Mouse (Mus musculus) layer of hippocampus, adult 11-12 months (tissue): ENCODE results near the gene Rufy4.
"Not testable (repeated sequence)": the region's sequence is repeated elsewhere in the genome, so short reads cannot be mapped to it uniquely, and the experiment has no call there.

Experiments
- DNase-seq: peaks from one replicate; pipeline ENCODE4 v3.0.0; 2022; ENCODE audit warnings: low spot score

Gene Rufy4

DNA sequence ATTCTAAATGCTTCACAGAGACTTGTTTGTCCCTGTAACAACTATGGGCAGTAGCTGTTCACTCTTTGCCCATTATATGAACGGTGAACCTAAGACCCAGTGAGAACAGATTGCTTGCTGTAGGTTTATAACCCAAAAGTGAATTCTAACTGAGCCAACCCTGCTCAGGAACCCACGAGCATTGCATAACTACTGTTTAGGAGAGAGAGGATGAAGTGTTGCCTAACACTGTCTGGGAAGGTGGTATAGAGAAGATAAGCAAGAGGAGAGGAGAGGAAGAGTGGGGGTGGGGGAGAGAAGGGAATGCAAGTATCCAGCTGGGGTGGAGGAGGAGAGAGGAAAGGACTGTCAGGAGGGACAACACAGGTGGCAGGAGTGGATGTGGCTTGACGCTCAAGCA lies 25.8 kb downstream of the Rufy4 start:
- no peak for DNase-seq

DNA sequence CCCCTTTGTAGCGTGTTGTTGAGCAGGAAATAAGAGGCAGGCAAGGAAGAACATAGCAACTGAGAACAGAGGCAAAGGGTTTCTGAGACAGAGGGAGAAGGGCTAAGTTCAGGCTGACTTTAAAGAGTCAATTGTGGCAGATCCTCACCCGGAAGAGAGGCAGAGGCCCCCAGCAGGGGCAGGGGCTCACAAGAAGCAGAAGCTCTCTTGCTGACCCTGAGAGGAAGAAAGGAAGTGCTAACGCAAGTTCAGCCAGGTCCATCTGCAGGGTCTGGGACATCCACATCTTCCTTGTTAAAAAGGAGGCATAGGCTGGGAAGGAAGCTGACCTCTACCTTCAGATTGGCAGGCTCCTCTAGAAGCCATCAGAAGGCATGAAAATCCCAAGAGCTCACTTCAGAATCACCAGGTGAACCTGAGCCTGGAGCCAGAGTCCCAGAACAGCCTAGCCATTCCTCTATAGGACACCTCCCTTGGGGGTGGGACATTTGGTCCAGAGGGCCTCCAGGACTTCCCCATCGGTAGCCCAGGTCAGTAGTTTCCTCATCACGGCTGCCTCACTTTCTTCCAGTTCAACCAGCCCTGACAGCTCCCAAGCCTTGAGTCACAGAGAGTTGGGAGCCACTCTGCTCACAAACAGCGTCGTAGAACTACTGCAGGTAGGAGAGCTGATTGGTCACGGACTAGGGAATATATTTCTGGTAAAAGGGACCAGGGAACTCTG lies 28.3 kb downstream of the Rufy4 start, which contains the start of gene Cxcr2:
TSS of gene Cxcr2 (plus strand) at position 529 of the 724 bp plus-strand sequence.
- DNase-seq, result no peak

DNA sequence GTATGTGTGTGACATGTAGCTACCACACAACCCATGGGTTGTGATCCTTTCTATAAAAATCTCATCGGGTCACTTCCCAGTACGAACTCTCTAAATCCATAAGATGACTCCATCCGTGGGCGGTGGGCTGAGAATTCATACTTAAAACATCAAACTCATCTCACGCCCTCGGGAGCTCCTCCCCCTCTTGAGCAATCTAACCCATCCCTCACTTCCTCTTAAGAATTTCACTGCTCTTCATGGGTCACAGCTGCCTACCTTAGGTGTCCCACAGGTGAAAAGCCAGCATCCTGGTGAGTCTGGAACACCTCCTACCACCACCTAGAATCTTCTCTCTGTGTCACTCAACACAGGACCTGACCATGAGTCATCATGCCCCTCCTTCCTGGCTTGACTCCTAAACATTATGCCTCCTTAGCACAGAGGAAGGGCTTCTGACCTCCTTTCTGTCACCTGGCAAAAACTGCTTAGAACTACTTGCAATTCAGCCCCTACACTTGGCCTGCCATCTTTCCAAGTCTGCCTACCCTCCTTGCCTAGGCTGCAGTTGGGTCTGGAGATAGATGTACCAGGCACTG lies 30.2 kb downstream of the Rufy4 start:
- DNase-seq, result no peak

DNA sequence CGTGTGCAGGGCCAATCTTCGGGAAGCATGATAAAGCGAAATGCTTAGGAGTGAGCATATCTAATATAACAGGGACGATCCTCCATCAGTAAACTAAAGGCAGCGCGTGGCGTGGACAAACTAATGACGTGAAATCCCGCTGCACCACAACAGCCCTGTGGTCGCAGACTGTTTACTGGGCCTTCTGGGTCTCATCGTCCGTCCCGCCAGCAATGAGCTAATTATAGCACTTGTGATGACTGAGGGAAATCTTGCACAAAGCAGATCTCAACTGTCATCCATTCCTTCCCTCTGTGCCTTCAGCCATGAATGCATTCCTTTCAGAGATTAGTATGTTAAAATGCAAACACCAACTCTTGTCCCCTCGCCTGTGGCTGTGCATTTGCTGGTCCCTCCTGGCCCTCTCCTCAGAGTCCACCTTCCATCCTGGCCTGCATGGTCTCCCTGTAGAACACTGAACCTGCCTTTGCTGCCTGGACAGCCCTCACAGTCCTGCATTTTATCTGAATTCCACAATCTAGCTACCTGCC lies 31.1 kb downstream of the Rufy4 start:
- no peak for DNase-seq

DNA sequence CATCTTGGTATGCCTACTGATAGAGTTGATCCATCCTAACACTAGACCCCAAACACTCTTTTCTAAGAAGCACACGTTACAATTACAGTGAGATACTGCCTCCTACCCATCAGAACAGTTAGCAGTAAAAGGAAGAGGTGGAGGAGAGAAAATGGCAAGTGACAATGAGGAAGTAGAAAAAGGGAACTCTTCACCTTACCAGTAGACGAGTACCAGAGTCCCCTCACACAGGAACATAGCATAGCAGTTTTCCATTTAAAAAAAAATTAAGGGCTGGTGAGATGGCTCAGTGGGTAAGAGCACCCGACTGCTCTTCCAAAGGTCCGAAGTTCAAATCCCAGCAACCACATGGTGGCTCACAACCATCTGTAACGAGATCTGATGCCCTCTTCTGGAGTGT lies 34.3 kb downstream of the Rufy4 start:
- not testable (repeated sequence) for DNase-seq

DNA sequence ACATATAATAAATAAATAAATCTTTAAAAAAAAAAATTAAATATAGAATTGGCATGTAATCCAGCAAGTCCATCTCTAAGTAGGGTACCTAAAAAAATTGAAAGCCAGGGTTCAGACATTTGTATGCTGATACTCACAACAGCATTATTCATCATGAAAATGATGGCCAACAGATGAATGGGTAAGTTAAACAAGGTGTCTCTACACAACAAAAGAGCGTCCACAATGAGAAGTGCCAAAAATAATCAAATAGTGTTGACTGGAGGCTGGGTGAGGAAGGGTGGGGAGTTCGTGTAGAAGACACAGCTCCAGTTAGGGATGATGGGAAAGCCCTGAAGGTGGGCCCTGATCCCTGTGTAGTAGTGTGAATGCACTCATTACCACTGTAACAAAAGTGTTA lies 34.7 kb downstream of the Rufy4 start:
- DNase-seq, result no peak

DNA sequence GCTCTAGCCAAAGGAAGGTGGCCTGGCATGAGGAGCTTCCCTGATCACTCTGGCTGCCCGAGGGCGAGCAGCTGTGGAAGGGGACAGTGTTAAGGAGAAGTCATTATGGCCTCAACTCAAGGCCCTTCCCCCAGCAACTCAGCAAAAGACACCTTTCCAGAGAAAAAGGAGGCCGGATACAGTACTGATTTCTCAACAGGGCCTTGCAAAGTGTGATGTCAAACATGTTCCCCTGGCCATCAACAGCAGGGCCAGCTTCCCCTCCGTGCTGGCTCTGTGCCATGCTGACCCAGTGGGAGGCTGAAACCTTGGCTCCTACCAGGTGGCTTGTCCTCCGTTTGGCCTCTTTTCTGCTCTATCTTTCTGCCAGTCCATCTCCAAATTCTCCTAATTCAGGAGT lies 41.8 kb downstream of the Rufy4 start:
- DNase-seq, result no peak

DNA sequence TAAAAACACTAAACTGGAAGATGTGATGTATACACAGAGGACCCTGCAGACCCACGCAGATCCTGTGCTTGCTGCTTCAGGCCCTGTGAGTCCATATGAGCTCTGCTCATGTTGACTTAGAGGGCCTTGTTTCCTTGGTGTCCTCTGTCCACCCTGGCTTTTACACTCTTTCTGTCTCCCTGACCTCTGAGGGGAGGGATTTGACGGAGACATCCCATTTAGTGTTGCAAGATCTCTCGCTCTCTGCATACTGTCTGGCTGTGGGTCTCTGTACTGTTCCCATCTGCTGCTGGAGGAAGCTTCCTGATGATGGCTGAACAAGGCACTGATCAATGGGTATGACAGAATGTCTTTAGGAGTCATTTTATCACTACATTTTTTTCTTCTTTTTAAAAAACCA lies 44.4 kb downstream of the Rufy4 start:
- no peak for DNase-seq

DNA sequence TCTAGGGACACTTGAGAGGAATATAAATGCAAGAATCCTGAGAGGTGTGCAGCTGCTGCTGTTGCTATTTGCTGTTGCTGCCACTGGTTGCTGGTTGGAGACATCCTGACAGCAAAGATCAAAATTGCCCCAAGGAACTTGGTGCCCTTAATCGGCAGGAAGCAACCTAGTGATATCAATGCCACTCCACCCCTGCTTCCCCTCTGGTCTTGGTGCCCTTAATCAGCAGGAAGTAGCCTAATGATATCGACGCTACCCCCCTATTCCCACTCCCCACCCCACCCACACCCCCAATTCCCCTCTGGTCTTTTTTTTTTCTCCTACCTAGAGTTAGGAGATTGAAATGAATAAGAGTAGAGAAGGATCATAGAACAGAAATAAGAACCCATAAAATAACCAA lies 47.4 kb downstream of the Rufy4 start:
- DNase-seq, result no peak

DNA sequence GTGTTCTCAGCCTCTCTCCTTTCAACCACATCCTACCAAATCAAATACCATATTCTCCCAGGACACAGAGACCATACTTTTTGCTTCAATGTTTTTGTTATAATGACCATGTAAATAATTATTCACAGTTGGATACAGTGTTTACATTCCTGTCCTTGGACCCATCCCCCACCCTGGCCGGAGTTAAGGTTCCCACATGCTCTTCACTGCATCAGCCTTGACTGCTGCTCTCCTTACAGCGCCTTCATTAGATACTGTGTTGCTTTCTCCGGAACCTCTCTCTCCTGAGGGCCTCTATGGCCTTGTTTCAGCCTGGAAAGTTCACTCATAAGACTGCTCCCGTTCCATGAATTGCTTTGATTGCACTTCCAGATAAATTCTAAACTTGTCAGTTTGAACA lies 50.4 kb downstream of the Rufy4 start:
- no peak for DNase-seq

DNA sequence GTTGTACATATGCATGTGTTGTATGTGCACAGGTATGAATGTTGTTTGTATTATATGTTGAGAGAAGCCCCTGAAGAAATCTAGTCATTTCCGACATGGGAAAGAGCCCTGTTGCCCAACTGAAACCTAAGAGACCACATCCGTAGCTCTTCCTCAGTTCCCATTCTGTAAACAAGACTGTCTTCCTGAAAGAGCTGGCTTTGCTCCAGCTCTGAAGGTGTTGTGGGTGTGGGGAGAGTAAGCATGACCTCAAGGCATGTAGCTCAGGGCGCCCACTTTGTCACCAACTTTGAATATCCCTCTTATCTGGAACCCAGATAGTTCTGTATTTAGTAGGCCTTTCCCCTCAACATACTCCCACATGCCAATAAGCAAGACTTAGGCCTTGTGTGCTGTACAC lies 53.3 kb downstream of the Rufy4 start:
- no peak for DNase-seq

DNA sequence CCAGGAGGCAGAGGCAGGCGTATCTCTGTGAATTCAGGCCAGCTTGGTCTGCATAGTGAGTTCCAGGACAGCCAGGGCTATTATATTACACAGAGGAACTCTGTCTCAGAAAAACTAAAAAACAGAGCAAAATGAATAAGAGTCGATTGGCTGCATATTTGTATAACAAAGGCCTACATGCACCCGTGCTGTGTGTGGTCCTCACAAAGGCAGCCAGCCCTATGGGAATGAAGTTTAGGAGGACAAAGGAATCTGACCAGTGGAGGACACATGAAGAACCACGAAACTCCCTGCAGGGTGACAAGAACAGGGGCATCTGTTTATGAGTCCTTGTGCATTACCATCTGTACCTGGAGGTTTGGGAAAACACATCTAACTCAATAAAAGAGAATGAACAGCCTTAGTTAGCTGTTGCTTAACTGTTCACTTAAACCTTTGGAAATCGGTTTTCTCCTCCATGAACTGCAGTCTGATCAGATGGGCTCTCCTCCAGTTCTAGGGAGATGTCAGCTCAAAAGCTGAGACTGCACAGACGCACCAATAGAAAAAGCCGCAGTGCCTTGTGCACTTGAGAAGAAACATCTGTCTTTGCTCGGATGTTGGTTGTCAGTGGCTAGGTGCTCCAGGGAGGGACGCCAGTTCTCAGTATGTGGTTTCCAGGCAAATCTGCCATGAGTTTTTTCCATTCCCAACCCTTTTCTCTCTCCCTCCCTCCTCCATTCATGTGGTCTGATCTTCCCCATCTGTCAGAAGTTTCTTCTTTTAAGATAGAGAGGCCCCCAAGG lies 54.5 kb downstream of the Rufy4 start:
- DNase-seq, result no peak

DNA sequence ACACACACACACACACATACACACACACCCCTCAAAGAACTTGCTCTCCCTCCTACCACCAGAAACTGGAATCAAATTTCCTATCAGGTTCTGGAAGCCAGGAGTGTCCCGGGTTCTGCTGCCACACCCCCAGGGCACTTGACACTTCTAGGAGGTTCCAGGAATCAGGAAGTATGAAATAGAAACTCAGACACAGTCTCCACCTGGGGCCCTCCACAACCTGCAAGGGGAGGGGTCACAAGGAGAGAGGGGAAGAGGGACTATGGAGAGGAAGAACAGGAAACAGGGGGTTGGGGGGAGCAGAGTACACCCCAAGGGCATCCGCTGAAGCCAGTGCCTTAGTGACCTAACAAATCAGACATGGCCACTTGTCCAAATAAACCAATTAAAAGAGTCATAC lies 56.1 kb downstream of the Rufy4 start:
- DNase-seq, result no peak

DNA sequence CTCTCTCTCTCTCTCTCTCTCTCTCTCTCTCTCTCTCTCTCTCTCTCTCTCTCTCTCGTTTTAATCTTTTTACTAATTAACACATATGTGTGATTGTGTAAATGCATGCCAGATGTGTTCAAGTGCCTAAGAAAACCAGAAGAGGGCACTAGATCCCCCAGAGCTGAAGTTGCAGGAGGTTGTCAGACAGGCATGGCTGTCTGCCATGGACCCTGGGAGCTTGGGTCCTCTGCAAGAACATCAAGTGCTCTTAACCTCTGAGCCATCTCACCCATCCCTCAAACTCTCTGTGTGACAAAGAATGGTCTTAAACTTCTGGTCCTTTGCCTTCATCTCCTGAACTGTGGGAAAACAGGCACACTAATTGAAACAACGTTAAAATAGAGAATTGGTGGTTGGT lies 57.7 kb downstream of the Rufy4 start:
- no peak for DNase-seq

DNA sequence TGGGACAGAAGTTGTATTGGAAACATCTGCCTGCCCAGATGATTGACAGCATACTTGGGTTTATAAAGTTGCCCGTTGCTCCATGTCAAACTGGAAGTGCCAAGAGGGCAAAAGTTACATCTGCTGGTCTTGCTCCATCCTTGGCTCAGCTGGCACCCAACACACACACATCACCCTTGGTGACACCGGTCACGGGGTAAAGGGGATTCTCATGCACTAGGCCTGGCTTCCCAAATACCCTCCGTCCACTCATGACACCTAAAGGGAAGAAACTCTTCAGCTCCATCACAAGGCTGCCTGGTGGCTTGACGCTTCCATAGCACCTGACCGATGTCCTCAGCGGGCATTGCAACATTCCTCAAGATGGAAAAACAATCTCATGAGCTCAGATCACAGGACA lies 65.1 kb downstream of the Rufy4 start:
- DNase-seq, result no peak

DNA sequence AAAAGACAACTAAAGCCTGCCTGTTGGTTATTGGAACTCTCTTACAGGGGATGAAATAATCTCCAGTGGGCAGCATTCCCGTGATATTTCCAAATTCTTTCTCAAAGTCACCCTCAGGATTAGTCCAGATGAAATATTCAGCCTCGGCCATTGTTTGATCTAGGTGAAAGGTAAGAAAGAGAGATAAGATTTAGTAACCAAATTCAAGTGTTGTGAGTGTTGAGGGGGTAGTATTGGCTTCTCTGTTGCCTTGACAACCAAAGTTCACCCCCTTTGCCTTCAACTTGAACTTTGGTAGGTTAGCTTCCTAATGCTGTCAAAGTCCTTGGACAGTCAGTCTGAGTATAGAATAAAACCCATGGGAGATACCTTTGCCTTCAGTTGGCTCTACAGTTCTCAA lies 67.4 kb downstream of the Rufy4 start:
- no peak for DNase-seq

DNA sequence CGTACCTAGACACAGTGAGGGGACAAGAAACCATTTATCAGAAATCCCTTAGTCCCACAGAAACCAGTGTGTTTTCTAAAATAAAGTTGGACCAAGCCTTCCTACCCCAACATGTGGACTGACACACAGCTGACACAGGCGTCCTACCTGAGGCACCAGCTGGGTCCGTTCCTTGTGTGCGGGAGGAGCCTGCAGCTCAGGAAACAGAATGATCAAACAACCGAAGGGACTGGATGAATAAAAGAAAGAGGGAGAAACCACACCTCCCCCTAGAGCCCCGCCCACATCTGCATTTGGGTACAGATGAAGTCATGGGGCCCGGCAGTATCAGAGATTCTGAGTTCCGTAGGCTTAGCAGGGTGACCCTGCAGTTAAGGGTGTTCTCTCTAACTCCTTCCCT lies 69.1 kb downstream of the Rufy4 start, which contains the start of gene Cxcr1:
TSS of gene Cxcr1 (minus strand) at position 187 of the 400 bp plus-strand sequence.
- no peak for DNase-seq

DNA sequence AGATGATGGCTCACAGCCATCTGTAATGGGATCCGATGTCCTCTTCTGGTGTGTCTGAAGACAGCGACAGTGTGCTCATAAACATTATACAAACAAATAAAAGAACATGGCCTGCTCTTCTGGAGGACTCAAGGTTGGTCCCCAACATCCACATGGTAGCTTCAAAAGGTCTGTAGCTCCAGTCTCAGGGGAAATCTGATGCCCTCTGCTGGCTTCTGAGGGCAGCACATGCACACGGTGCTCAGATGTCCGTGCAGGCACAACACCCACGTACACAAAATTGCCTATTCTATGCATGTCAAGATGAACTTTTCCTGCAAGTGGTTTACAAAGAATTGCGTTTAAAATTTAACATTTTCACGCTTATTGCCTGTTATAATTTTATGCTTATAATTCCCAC lies 70.6 kb downstream of the Rufy4 start:
- no peak for DNase-seq

DNA sequence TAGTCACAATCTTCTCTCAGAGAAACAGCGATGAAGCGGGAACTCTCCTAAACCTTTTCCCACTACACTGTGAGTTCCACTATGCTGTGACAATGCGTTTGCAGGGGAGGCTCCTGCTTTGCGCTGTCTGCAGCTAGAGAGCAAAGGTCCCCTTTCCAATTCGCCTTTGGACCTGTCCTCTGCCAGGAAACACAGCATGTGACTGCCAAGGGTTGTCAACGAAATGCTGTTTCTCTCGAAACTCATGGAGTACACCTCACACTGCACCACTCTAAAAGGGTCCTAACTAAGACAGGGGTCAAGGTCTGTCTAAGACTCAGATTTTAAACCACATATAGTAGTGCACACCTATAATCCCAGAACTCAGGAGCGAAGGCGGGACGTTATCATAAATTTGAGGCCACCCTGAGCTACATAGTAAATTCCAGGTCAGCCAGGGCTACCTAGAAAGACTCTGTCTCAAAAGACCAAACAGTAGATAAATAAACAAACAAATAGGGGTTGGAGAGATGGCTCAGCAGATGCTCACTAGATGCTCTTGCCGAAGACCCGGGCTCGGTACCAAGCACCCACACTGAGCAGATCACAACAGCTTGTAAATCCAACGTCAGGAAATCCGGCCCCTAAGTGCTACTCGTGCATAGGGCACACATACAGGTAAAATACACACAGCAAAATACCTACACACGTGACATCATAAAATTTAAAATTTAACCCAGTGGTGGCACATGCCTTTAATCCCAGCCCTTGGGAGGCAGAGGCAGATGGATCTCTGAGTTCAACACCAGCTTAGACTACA lies 71.5 kb downstream of the Rufy4 start:
- no peak for DNase-seq
